Mouse (Mus musculus): Measurements from ENCODE around the gene Abr.

Gene Abr

DNA sequence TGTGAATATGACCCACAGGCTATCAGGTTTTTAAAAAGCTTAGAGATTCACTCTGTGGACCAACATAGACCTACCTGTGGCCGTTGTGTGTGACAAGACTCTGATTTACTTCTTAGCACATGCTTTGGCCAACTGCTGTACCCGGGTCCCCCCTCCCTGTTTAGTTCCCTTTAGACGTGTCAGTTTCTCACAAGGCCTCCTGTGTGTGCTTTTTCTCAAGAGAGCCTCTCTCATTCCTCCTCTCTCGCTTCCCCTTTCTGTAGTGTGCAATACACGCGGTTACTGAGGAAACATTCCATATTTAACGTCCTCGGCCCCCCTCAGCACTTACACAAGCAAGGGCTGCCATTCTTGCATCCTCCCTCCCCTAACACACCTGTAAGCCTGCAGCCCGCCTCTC is 163.4 kb downstream of the Abr start:
- DNase-seq (ENCODE audit: low spot score): no peak

DNA sequence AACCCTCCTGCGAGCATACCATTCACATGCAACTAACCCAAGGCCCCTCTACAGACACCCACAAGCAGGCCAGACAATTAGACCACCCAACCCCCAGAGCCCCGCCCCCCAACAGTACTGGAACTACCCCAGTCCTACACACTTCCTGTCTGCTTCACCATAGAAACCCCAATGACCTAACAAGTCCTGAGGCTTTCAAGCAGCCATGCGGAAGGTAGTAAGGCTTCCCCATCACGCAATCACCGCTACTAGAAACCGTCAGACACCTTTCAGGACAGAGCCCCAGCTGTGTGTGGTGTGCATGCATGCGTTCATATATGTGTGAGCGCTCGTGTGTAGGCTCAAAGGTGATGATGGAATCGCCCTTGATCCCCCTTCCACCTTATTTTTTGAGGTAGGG is 165.2 kb downstream of the Abr start:
- no peak for DNase-seq (ENCODE audit: low spot score)

DNA sequence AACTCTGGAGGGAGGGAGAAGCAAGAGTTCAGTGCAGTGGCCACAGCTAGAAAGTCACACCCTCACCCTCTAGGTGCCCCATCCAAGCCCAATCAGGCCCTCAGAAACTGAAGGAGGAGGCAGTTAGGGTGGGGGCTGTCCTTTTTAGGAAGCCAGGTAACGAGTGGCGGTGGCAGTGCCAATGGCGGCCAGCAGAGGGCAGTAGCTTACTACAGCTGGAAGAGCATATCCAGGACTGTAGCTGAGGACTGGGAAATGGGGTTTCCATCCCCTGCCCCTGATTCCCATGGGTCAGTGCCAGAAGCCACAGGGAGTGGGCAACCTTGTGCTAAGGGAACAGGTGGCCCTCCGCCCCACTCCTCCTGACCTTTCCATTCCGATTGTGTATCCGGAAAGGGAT is 165.9 kb downstream of the Abr start:
- DNase-seq (ENCODE audit: low spot score): peak; percentile 87

DNA sequence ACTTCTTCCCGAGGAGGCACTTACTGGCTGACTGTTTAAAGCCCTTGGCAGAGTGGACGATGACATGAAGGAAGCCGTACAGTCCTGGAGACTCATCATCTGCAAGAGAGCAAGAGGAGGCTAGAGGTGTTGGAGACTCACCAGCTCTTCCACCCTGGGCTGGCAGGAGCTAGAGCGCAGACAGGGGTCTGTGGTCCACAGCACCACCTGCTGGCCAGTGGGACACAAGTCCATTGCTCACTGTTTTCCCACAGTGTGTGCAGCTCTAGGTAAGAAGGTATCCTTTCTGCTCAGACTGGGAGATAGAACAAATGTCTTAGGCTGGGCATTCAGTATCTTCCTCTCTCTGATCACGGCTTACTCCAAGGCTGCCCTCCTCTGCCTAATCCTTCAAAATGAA is 167.6 kb downstream of the Abr start:
- peak; percentile 88 for DNase-seq (ENCODE audit: low spot score)

DNA sequence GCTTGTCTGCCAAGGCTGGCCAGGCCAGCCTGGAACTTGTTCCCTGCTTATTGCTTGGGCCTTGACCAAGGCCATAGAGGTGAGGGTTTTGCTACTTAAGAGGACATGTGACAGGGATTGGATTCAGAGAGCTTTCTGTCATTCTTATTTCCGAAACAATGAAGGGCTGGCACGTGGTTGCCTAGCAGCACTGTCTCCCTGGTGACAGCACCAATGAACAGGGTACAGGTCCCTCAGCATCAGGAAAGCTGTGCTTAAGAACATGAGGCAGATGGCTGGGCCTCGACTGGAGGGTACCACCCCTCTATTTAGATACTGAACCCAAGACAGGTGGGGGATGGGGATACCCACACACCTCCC is 171.9 kb downstream of the Abr start:
- peak; percentile 76 for DNase-seq (ENCODE audit: low spot score)

DNA sequence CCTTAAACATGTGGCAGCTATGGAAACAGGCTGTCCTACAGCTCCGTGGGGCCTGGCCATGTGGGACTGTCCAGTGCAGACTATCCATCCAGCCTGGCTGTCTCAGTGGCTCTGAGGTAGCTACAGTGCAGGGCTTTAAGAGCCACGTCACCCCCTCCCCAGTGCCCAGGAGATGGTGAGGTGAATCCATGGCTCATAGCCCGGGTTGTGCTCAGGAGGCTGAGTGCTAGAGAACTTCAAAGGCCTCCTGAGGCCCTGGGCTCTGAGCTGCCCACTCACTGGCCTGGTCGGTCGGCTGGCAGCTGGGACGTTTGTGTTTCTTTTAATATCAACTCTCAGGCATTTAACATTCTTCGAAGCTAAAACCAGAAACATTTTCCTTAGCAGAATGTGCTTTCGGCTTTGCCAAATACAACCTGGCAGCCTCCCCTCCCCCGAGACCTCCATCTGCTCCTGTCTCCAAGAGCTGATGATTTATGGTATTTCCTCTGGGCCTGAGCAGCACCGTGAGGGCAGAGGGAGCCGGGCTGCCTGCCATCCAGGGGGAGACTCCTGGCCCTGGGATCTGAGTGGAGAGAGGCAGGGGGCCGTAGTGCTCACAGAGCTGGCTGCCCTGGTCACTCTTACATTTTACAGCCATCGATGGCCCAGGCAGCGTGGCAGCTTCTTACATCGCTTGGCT is 172.5 kb downstream of the Abr start:
- peak; percentile 62 for DNase-seq (ENCODE audit: low spot score)

DNA sequence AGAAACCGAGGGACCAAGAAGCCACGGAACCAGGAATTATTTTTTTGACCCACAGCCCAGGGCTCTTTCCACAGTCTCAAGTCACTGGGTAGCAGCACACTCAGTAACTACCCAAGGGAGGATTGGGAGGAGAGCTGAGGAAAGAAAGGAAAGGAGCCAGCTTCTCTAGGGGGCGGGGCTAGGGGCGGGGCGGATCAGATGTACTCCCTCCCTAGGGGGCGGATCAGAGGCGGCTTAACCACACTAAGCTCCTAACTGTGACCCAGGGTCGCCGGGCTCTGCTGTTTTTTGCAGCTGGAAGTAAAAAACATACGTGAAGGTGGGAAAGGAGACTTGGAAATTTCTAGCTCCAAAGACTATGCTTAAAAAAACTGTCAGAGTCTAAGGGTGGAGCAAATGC is 175.9 kb downstream of the Abr start:
- DNase-seq (ENCODE audit: low spot score): peak; percentile 91

DNA sequence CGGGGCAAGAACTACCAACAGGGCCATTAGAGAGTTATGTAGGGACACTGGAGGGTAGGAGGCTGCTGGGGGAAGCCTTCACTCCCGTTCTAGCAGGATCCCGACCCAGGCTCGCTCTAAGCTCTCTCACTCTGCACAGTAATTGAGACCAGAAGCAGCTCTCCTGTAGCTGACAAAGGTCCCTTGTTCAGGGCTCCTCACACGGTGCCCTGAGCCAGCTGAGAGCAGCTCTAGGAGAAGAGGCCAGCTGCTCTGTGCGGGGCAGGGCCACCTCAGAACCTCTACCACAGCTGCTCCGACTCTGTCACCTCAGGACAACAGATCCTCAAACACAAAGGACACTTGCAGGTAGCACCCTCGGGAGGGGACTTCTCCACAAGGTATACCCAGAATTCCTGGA is 176.7 kb downstream of the Abr start:
- peak; percentile 65 for DNase-seq (ENCODE audit: low spot score)

DNA sequence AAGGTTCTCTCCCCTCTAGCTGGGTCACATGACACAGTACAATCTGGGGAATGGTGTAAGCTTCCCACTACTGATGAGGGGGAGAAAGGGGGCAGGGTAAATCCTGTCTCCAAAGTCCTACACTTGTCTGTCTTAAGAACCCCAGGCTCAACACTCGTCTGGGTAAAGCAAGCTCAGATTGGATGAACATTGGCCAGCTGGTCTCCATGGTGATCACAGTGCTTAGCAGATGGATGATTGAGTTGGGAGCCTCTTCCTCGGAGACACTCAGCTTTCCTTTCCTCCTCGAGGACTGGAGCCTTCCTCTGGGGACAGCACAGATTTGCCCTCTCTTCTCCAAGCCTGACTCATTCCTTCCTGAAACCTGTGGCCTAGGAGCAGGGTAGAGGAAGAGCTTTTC is 182.4 kb downstream of the Abr start:
- peak; percentile 23 for DNase-seq (ENCODE audit: low spot score)

DNA sequence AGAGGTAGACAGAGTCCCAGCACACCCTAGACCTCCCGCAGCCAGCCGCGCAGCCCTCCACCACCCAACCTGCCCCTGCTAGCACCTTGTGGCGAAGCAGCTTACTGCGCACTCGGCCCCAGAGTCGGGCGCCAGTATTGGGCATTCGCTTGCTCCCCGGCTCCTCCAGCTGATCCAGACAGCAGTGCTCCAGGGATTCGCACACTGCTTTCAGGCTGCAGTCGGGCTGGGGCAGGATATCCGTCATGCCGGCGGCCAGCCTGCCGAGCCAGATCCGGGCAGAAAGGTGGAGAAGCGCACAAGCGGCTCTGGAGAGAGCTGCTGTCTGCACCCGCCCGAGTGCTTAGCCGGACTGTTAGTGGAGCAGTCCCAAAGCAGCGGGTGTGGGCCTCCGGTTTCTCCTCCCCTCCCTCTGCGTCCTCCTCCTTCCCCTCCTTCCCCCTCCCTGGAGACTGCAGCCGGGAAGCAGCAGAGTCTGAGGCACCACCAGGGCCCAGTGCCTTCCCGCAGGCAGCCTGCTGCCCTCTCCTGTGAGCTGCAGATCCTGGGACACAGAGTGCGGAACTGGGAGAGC is 185.2 kb downstream of the Abr start:
- peak; percentile 72 for DNase-seq (ENCODE audit: low spot score)

DNA sequence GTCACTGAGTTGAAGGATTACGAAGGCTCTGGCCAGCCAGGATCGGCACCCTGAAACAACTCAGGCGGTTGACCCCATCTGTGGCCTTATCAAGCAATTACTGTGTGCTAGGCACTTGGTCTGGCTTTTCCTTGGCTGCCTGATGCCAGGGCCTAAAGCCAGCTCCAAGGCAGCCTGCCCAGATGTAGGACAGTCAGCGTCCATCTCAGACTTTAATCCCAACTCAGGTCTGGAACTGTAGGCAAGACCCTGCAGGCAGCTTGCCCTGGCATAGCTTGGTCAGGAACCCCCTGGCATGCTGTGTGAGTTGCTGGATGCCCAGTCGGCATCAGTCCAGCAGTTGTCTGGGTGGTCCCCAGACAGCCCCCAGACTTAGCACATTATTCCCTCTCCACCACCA is 186.1 kb downstream of the Abr start:
- no peak for DNase-seq (ENCODE audit: low spot score)

DNA sequence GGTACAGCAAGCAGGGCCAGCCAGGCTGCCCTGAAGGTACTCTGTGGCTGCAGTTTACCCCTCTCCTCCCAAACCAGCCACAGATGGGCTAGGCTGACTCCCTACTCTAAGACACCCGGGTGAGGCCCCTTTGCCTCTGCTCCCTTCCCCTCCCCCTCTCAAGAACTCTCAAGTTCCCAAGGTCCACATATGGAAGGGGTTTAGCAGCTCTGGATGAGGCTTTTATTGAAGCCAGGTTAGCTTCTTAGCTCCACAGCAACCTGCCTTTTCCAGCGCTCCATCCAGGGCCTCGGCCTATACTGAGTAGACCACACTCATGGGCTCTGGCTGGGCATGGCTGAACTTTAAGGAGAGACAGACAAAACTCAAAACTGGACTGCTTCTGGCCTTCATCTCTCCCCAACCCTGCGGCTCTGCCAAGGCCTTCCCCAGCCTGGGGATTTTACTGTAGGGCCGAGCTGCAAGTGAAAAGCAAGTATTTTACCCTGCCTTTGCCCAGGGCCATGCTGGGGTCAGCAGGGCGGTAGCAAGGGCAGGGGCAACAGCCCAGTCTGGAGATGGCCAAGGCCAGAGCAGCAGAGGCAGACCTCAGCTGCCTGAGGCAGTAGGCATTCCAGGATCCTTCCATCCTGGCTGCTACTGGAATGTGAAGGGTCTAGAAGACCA is 192.0 kb downstream of the Abr start:
- DNase-seq (ENCODE audit: low spot score): peak; percentile 76

DNA sequence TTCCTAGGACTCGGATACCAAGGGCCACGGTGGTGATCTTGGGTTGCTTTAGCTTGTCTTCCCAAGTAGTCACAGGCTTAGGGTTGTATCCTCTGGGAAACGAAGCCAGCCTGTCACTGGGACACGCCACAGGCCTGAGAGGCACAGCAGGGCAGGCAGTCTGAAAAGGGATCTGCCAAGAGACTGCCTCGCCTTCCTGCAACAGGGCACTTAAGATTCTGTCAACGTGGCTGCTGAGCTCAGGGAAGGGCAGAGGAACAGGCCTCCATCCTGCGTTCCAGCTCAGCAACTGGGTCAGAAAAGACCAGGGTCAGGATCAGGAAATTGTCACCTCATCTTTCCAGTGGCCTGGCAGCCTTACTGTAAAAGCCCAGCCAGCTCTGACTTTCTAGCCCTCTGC is 192.6 kb downstream of the Abr start:
- DNase-seq (ENCODE audit: low spot score): no peak

DNA sequence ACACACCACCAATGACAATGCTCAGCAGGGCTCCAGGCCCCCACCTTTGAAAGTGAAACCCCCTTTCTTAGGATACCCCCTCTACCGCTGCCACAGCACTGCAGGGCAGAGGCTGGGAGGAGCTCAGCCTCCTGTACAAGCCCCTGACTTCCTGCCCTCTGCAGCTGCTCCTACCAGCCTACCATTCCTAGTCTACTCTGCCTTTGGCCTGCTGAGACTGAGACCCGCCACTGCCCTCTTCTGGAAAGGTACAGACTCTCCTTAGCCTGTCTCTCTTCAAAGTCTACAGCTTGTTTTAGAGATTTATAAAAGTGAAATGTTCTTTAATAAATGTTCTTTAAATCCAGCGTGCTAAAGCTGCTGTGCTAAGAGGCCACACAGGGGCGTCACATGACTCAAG is 193.1 kb downstream of the Abr start:
- peak; percentile 45 for DNase-seq (ENCODE audit: low spot score)

DNA sequence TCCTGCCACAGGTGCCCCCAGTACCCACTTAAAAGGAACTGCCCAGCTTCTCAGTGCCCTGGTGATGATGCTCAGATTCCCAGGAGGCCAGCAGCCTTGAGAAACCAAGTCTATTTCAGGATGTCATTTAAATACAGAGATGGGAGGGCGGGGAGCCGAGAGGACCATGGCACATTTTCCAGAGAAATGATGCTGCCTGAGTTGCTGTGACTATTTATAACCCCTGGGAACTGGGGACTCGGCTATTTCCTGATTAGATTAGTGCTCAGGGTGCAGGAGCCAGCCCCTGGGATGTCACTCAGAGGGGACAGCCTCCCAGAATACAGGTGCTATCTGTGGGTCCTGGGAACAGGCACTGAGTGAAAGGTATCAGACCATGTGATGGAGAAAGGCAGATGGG is 194.3 kb downstream of the Abr start:
- no peak for DNase-seq (ENCODE audit: low spot score)

DNA sequence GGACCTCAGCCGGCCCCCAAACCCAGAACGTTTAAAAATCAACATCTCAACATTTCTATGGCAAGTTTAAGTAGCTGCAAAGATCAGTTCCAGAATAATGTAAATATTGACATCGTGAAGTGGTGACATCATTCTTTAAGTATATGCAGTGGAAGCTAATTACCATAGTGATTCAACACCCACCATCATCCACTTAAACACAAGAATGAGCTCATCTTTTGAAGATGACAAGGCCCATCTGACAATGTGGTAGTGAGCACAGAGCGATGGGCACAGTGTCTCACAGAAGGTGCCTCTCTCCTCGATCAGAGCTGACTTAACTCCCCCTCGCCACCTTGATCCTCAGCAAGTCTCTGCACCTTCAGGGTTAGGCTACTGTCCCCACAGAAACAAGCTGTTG is 196.4 kb downstream of the Abr start:
- DNase-seq (ENCODE audit: low spot score): no peak

DNA sequence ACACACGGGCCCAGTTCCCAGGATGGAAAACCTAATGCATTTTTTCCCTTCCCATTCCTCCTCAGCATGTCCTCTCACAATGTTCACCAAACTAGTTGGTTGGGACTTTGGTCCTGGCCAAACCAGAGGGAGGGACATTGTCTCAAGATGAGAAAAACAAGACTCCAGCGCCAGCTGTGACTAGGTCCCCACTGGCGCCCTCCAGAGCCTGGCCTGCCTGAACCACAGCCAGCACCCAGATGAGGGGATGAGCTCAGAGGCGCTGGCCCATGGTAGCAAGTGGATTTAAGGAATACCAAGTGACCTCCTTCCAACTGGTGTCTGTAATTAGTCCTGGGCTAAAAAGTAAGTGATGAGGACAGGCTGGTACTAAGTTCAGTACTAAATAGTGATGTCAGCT is 201.2 kb downstream of the Abr start:
- no peak for DNase-seq (ENCODE audit: low spot score)

DNA sequence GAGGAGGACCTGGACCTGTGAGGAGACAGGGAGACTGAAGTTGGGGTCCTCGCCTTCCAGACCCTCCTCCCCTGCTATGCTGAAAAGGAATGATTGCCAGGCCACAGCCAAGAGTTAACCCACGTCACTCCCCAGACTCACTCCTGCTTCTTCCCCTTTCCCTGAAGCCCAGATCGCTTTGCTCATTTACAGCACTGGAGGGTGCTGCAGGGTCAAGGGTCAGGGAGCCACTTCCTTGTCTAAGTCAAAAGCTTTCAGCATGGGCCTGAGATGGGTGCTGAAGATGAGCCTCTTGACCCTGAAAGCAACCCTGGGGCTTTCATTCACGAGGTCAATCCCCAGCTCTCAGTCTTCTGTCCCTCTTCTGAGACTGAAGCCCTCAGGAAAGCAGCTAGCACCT is 202.9 kb downstream of the Abr start:
- DNase-seq (ENCODE audit: low spot score): no peak

DNA sequence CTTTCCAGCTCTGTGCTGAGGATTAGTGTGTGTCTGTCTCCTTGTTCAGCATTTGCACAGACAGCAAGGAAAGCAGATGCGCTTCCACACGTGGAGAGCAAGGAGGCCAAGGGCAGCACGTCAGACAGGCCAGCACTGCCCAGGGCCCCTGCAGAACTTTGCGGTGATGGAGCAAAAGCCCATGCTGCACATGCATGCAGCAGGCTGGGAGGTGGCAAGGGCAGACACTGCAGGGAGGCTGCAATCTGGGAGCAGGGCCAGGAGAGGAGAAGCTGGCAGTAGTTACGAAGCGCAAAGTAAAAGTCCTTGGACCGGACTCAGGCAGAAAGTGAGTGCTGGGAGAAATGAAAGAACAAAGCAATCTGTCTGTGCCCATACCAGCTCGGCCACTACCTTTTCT is 203.7 kb downstream of the Abr start:
- no peak for DNase-seq (ENCODE audit: low spot score)

DNA sequence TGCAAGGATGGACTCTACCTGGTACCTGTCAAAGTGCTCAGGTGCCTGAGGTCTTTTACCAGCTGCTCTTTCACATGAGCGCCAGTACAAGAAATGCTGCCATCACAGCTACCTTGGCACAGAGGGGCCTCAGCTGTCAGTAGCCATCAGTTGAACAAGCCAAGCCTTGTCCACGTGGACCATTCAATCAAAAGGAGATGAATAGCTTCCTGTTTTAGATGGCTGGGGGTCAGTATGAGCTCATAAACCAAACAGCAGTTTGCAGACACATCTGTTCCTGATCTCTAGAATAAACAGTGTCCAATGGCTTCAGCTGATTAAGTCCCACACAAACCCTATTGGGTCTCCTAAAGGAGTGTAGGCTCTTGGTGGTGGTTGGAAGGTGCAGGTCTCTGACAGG is 206.1 kb downstream of the Abr start:
- peak; percentile 69 for DNase-seq (ENCODE audit: low spot score)

DNA sequence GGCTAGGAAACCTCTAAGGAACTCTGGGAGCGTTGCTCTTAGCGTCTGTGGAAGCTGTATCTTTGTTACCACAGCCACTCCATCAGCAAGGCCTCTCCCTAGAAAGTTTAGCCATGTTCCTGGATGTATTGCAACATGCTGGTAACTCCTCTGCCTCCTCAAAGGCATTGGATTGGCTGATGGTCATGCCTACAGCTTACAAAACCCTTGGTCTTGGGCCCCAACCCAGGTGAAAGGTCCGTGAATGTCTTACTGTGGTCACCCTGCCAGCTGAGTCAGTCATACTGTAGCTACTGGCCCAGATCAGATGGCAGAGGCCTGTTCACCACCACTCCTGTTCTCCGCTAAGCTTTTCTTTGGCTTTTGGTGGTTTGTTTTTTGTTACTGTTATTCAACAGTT is 207.1 kb downstream of the Abr start:
- no peak for DNase-seq (ENCODE audit: low spot score)

DNA sequence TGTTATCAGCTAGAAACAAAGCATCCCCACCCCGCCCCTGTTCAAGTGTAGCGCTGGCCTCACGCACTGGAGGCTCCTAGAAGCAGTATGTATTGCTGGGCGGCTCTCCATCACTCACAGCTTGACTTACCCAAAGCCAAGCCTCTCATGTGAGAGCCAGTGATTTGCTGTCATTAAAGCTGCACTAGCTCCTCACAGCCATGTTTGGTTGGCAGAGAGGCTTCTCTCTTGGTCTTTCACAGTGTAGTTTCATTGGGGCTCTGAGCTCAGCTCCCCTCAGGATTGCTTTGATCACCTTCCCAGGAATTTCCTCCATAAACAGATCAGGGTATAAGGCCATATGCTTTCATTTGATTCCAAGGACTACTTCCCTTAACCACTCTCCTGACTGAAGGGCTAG is 208.9 kb downstream of the Abr start:
- DNase-seq (ENCODE audit: low spot score): no peak

DNA sequence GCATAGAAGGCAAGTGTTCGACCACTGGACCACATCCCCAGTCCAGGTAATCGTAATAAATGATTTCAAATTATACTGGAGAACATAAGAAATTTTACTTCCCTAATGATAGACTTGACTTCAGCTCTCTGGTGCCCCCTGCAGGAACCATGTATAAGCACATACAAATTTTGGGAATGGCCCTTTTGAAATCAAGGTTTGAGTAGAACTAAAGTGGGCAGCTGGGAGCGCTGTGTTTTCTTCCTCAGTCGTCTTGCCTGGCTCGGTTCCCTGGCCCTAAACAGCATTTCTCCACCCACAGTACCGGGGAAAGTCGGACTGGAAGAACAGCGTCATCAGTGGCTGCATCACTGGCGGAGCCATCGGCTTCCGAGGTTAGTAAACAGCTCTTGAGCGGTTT is 211.3 kb downstream of the Abr start:
- DNase-seq (ENCODE audit: low spot score): peak; percentile 80
